Mouse (Mus musculus) forebrain, embryonic 15.5 days (tissue): Measurements from ENCODE around the gene Josd2. TPM values are rescaled to one million over a fixed set of nuclear protein-coding genes. Genes with fewer than 3 reads are reported as not detected.

Experiments
- ATAC-seq: fragments of 200-750 bp; cut with Nextera tagmentation; replicated peaks from 2 replicates; pipeline ENCODE4 v1.8.0; 2017; ENCODE audit warnings: mild to moderate bottlenecking, moderate TSS enrichment, moderate library complexity
- H3K27ac ChIP-seq: fragments of 300-500 bp; sonication (generic); replicated peaks from 2 replicates; pipeline ENCODE4 v1.5.1; 2015; ENCODE audit warnings: mild to moderate bottlenecking, inconsistent platforms
- H3K27me3 ChIP-seq: fragments of 300-500 bp; sonication (generic); 2 replicates; pipeline ENCODE4 v1.6.1; 2015; ENCODE audit warnings: inconsistent platforms
- H3K36me3 ChIP-seq: fragments of 300-500 bp; sonication (generic); 2 replicates; pipeline ENCODE4 v1.6.1; 2015; ENCODE audit warnings: mild to moderate bottlenecking, inconsistent platforms
- H3K4me1 ChIP-seq: fragments of 300-500 bp; sonication (generic); 2 replicates; pipeline ENCODE4 v1.6.1; 2015; ENCODE audit warnings: inconsistent platforms
- H3K4me2 ChIP-seq: fragments of 300-500 bp; sonication (generic); replicated peaks from 2 replicates; pipeline ENCODE4 v1.6.1; 2015; ENCODE audit warnings: mild to moderate bottlenecking, inconsistent platforms
- H3K4me3 ChIP-seq: fragments of 300-500 bp; sonication (generic); 2 replicates; pipeline ENCODE4 v1.5.1; 2015; ENCODE audit warnings: mild to moderate bottlenecking, inconsistent platforms
- H3K9ac ChIP-seq: fragments of 300-500 bp; sonication (generic); replicated peaks from 2 replicates; pipeline ENCODE4 v1.6.1; 2015; ENCODE audit warnings: mild to moderate bottlenecking, inconsistent platforms
- H3K9me3 ChIP-seq: fragments of 300-500 bp; sonication (generic); 2 replicates; pipeline ENCODE4 v1.6.1; 2016; ENCODE audit warnings: inconsistent platforms
- WGBS: fragments of 180-500 bp; shearing (Covaris S2); methylation state at CpG from one replicate; pipeline ENCODE4 v1.1.7; 2015; ENCODE audit warnings: mixed read lengths; 5-methylcytosine and 5-hydroxymethylcytosine counted together
- polyA plus RNA-seq: library from polyadenylated mRNA; unstranded; fragments of >200 nt; fragmentation: Nextera tagmentation; extraction: Ambion mirVana; gene quantifications from 2 replicates; pipeline ENCODE4 v1.2.1, GENCODE M21; 2015

Josd2 gene
- polyA plus RNA-seq, 1 experiment from 2014 or later = 52.5 TPM

GRCm38 (mm10) chr7:44468644-44469285 is 985 bp downstream of the Josd2 start:
- WGBS = 50% methylated on average over 15 of the region's 15 CpGs

GRCm38 (mm10) chr7:44469677-44470675 is 2.2 kb downstream of the Josd2 start:
- Histone ChIP-seq H3K36me3 (no peaks in the 10 kb centered on the region), H3K4me1 (peaks cover 54% of the 10 kb centered on the region), H3K9me3 (no peaks in the 10 kb centered on the region), H3K4me2 (peak overlapping the region; percentile 54; the same call in 1 of the 2 replicates), H3K4me3 (no peak overlapping the region), H3K9ac (no peak overlapping the region), H3K27ac (peak overlapping the region; percentile 92), H3K27me3 (no peaks in the 10 kb centered on the region)
- ATAC-seq = no peak
- 91% methylated on average over 16 of the region's 16 CpGs for WGBS

More at GRCm38 (mm10) chr7:44468644-44469285, 985 bp downstream of the Josd2 start:
- Histone ChIP-seq H3K9me3 (no peaks in the 10 kb centered on the region), H3K36me3 (peaks cover 2% of the 10 kb centered on the region), H3K27me3 (no peaks in the 10 kb centered on the region), H3K4me1 (peaks cover 55% of the 10 kb centered on the region), H3K4me3 (peak overlapping the region; percentile 57), H3K9ac (peak overlapping the region; percentile 61), H3K4me2 (peak overlapping the region; percentile 54), H3K27ac (peak overlapping the region; percentile 92)
- ATAC-seq = no peak

DNA sequence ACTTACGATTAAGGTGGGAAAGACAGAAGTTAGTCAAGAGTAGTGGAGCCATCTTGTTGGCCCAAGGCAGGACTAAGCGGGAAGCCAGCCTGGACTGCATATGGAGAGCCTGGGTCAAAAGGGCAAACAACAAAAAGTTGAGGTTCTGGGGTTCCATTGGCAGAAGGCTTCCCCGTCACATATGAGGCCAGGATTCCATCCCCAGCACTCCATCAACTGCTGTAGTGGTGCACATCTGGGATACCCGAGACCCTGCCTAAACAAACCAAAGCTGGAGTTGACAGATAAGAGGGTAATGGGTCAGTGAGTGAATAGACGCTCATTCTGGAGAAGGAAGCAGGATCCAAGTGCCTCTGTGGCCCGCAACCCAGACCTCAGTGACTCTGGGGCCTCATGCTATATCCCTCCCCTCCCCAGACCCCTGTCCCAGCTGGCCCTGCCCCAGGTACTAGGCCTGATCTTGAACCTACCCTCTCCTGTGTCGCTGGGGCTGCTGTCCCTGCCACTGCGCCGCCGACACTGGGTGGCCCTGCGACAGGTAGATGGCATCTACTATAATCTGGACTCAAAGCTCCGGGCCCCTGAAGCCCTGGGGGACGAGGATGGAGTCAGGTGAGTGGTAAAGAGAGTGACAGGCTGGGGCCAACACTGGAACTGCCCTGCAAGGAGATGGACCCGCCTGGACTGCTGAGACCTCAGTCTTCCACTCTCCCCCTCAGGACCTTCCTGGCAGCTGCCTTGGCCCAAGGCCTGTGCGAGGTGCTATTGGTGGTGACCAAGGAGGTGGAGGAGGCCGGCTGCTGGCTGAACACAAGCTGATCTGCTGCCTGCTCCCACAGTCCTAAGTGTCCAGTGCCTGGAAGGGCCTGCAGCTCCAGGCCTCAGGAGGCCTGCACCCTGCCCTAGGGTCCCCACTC is 3.2 kb downstream of the Josd2 start:
- Histone ChIP-seq H3K27ac (no peak overlapping the region), H3K36me3 (no peaks in the 10 kb centered on the region), H3K4me3 (no peak overlapping the region), H3K4me1 (peaks cover 52% of the 10 kb centered on the region), H3K9ac (no peak overlapping the region), H3K27me3 (no peaks in the 10 kb centered on the region), H3K9me3 (no peaks in the 10 kb centered on the region), H3K4me2 (no peak overlapping the region)
- no peak for ATAC-seq
- WGBS = 88% methylated on average over 16 of the region's 16 CpGs

DNA sequence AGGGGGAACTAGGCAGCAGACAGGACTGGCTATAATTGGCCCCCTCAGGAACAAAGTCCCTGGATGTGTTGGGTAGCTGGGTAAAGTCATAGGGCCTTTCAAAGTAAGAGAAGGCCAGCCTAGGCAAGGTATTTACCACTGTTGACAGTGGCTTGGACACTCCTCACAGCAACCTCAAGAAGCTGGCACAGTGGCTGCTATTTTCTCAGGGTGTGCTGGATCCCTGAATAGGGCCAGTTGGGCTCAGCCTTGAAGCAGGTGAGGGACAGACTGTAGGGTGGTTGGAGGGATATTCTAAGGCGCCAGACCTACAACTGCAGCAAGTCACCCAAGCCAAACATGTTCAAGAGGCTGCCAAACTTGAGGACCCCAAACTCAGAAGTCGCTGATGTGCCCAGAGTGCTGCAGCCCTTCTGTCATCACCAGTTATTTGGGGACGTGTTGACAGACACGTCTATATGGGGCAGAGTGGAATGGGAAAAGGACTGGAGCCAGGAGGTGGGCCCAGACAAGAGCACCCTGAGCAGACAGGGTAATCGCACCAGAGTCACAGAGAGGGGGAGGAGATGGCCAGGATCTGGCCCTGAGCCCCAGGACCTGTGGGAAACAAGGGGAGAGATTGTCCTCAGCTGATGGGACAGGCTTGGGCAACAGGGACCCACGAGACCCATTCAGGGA is 4.2 kb downstream of the Josd2 start:
- Histone ChIP-seq H3K9me3 (no peaks in the 10 kb centered on the region), H3K27ac (0 out of 2 replicates have a peak overlapping the region, but pooled peaks have one; percentile 15), H3K27me3 (0 out of 2 replicates have a peak, but pooled peaks cover 1% of the 10 kb centered on the region), H3K4me2 (no peak overlapping the region), H3K36me3 (no peaks in the 10 kb centered on the region), H3K9ac (no peak overlapping the region), H3K4me3 (no peak overlapping the region), H3K4me1 (peaks cover 49% of the 10 kb centered on the region)
- no peak for ATAC-seq
- 41% methylated on average over 6 of the region's 6 CpGs for WGBS

DNA sequence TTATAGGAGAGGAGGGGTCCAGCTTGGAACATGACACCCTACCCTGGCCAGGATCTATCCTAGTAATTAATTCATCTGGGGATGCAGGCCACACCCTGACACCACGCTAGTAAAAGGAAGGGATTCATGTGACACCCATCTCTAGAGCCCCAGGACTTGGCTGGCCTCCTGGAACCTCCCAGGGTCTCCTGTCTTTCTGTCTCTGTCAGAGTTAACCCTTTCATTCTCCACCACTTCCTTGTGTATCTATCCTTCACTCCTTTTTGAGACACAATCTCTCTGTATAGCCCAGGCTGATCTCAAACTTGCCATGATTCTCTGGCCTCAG is 4.7 kb downstream of the Josd2 start:
- no peaks in the 10 kb centered on the region for H3K36me3 ChIP-seq
- ATAC-seq = no peak
- no peak overlapping the region for H3K4me2 ChIP-seq
- H3K9me3 ChIP-seq = no peaks in the 10 kb centered on the region
- WGBS = 20% methylated on average over 1 of the region's 1 CpGs
- peaks cover 44% of the 10 kb centered on the region for H3K4me1 ChIP-seq
- H3K9ac ChIP-seq = no peak overlapping the region
- H3K27ac ChIP-seq = 0 out of 2 replicates have a peak overlapping the region, but pooled peaks have one; percentile 15
- peaks cover 5% of the 10 kb centered on the region; the same call in 1 of the 2 replicates for H3K27me3 ChIP-seq
- H3K4me3 ChIP-seq = no peak overlapping the region

DNA sequence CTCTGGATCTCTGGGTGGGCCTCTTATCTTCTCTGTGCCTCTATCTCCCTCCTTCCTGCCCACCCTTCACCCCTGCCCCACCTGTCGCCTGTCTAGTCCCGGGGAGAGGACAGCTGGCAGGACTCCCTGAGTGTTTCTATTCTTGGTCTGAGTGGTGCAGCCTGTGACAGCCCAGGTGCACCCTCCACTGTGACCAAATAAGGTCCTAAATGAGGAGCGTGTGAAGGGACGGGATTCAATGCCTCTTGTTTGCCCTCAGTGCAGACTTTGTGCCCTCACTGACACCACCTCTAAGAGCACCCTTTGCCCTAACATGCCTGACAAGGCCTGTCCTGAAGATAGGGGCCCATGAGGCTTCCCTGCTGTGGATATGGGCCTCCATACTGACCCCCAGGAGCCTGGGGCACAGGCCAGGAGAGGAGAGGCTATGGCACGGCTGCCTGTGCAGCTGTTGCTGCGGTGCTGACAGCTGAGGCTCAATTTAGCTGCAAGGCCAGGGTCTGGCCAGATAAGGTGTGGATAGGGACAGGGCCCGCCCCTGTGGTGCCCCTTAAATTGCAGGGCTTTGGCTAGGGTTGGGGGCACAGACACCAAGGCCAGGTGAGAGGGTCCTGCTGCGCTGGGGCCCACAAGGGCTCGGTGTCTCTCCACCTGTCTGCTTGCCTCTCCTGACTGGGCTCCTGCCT is 5.3 kb downstream of the Josd2 start:
- no peak overlapping the region for H3K27ac ChIP-seq
- no peak overlapping the region for H3K9ac ChIP-seq
- WGBS = 68% methylated on average over 9 of the region's 9 CpGs

GRCm38 (mm10) chr7:44474419-44474818 is 6.6 kb downstream of the Josd2 start:
- Histone ChIP-seq H3K27me3 (peaks cover 12% of the 10 kb centered on the region), H3K27ac (peak overlapping the region; percentile 40), H3K9ac (peak overlapping the region; percentile 3; the same call in 1 of the 2 replicates), H3K4me3 (no peak overlapping the region), H3K4me1 (peaks cover 31% of the 10 kb centered on the region), H3K9me3 (no peaks in the 10 kb centered on the region), H3K4me2 (no peak overlapping the region), H3K36me3 (no peaks in the 10 kb centered on the region)
- peak; percentile 65 for ATAC-seq
- WGBS = 13% methylated on average over 4 of the region's 4 CpGs

More for the DNA sequence above, 5.3 kb downstream of the Josd2 start:
- H3K36me3 ChIP-seq = no peaks in the 10 kb centered on the region
- H3K4me3 ChIP-seq = no peak overlapping the region
- ATAC-seq = no peak
- H3K27me3 ChIP-seq = peaks cover 10% of the 10 kb centered on the region; the same call in 1 of the 2 replicates
- H3K4me2 ChIP-seq = no peak overlapping the region
- H3K4me1 ChIP-seq = peaks cover 43% of the 10 kb centered on the region
- no peaks in the 10 kb centered on the region for H3K9me3 ChIP-seq

- H3K4me3 ChIP-seq = no peak overlapping the region
- 31% methylated on average over 5 of the region's 5 CpGs for WGBS
- H3K9ac ChIP-seq = no peak overlapping the region
- no peaks in the 10 kb centered on the region for H3K36me3 ChIP-seq
- H3K27ac ChIP-seq = peak overlapping the region; percentile 40; the same call in 1 of the 2 replicates
- H3K4me1 ChIP-seq = peaks cover 27% of the 10 kb centered on the region
- H3K9me3 ChIP-seq = no peaks in the 10 kb centered on the region
- H3K27me3 ChIP-seq = peaks cover 15% of the 10 kb centered on the region
- ATAC-seq = peak; percentile 33; the same call in 1 of the 2 replicates
- no peak overlapping the region for H3K4me2 ChIP-seq
Measured at GRCm38 (mm10) chr7:44475046-44475614, 7.3 kb downstream of the Josd2 start.

DNA sequence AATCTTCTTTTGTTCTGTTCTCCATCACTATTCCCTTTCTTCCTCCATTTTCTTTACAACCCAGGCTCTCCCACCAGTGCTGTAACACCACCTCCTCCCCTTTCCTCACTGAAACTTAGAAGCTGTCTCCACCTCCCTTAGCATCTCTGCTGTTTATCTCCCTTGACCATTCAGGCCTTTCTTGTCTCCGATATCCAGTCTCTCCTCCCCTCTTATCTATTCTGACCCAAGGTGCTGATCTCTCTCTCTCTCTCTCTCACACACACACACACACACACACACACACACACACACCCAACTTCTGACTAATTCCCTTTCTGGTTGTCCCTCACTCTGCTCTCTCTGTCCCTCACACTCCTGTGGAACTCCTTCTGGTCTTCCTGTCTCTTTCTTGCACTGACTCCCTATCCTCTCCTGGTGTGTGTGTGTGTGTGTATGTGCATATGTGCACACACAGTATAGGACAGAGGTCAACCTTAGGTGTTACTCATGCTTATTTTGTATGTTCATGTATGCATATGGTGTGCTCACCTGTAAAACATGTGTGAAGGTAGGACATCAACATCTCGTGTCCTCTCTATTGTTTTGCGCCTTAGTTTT is 15.2 kb downstream of the Josd2 start:
- WGBS = 84% methylated on average over 3 of the region's 3 CpGs
- H3K4me3 ChIP-seq = no peak overlapping the region
- H3K4me1 ChIP-seq = no peaks in the 10 kb centered on the region
- H3K27me3 ChIP-seq = peaks cover 20% of the 10 kb centered on the region
- H3K36me3 ChIP-seq = no peaks in the 10 kb centered on the region
- no peak overlapping the region for H3K4me2 ChIP-seq
- no peak overlapping the region for H3K9ac ChIP-seq
- H3K9me3 ChIP-seq = no peaks in the 10 kb centered on the region
- H3K27ac ChIP-seq = no peak overlapping the region
- ATAC-seq = no peak

DNA sequence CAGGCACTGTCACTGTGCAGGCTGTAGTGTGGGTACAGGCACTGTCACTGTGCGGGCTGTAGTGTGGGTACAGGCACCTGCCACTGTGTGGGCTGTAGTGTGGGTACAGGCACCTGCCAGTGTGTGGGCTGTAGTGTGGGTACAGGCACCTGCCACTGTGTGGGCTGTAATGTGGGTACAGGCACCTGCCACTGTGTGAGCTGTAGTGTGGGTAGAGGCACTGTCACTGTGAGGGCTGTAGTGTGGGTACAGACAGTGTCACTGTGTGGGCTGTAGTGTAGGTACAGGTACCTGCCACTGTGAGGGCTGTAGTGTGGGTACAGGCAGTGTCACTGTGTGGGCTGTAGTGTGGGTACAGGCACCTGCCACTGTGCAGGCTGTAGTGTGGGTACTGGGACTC is 16.3 kb downstream of the Josd2 start:
- Histone ChIP-seq H3K4me2 (no peak overlapping the region), H3K9me3 (no peaks in the 10 kb centered on the region), H3K27ac (no peak overlapping the region), H3K4me3 (no peak overlapping the region), H3K9ac (no peak overlapping the region), H3K4me1 (no peaks in the 10 kb centered on the region), H3K36me3 (peaks cover 9% of the 10 kb centered on the region), H3K27me3 (peaks cover 19% of the 10 kb centered on the region)
- WGBS = 92% methylated on average over 1 of the region's 1 CpGs
- ATAC-seq = no peak
